Mouse (Mus musculus) spleen, adult 2 months (tissue): ENCODE data around the gene Efcab5.
"Not testable (repeated sequence)": the region's sequence is repeated elsewhere in the genome, so short reads cannot be mapped to it uniquely, and the experiment has no call there.

Experiments
- CTCF ChIP-seq: fragments of 200-500 bp; IDR thresholded peaks from 2 replicates; pipeline ENCODE4 v1.5.1; 2011; ENCODE audit warnings: mild to moderate bottlenecking, inconsistent platforms; ENCODE audit not compliant: insufficient read depth, insufficient read length, insufficient replicate concordance; ENCODE audit errors: extremely low read depth
- POLR2A ChIP-seq: fragments of 200-500 bp; IDR thresholded peaks from 2 replicates; pipeline ENCODE4 v1.6.1; 2011; ENCODE audit warnings: low read depth, low read length, inconsistent platforms

DNA sequence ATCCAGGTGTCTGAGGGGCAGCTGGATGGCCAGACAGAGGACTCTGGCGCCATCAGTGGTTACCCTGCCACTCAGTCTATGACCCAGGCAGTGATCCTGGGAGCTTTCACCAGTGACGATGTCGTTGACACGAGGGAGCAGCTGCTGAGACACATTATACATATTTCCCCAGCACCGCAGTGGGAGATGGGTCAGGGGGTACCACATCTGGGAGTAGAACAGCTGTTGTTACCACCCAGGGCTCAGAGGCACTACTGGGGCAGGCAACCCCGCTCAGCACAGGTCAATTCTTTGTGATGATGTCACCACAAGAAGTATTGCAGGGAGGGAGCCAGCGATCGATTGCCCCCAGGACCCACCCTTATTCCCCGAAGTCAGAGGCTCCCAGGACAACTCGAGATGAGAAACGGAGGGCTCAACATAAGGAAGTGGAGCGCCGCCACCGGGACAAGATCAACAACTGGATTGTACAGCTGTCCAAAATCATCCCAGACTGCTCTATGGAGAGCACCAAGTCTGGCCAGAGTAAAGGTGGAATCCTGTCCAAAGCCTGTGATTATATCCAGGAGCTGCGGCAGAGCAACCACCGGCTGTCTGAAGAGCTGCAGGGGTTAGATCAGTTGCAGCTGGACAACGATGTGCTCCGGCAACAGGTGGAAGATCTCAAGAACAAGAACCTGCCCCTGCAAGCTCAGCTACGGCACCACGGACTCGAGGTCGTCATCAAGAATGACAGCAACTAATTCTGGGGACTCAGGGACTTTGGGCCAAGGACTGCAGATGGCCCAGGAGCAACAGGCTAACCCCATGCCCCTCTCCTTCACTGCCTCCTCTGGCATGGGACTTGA lies 38.8 kb downstream of the Efcab5 start:
- TF ChIP-seq POLR2A, CTCF: not testable (repeated sequence)
